Mouse (Mus musculus) liver, embryonic 16.5 days (tissue): ENCODE measurements at regions not wholly inside any gene's neighbourhood (a gene's known extent, or its start where the extent isn't known, plus 50 kb on each side); places are given as distances from the start of the nearest gene placed in this dataset.

Experiments
- ATAC-seq: fragments of 200-750 bp; cut with Nextera tagmentation; 2 replicates; pipeline ENCODE4 v1.8.0; 2017; ENCODE audit warnings: low read depth, mild to moderate bottlenecking, moderate number of reproducible peaks, moderate library complexity
- H3K27ac ChIP-seq: fragments of 300-500 bp; sonication (generic); 2 replicates; pipeline ENCODE4 v1.5.1; 2014; ENCODE audit warnings: mild to moderate bottlenecking, low read length
- H3K27me3 ChIP-seq: fragments of 300-500 bp; sonication (generic); 2 replicates; pipeline ENCODE4 v1.6.1; 2014; ENCODE audit warnings: low read depth, low read length, mixed read lengths; ENCODE audit not compliant: control insufficient read depth, insufficient read depth
- H3K36me3 ChIP-seq: fragments of 300-500 bp; sonication (generic); 2 replicates; pipeline ENCODE4 v1.6.1; 2014; ENCODE audit warnings: mild to moderate bottlenecking; ENCODE audit not compliant: control insufficient read depth, insufficient read depth
- H3K4me1 ChIP-seq: fragments of 300-500 bp; sonication (generic); 2 replicates; pipeline ENCODE4 v1.6.1; 2014; ENCODE audit warnings: low read depth, low read length, mixed read lengths; ENCODE audit not compliant: control insufficient read depth
- H3K4me2 ChIP-seq: fragments of 300-500 bp; sonication (generic); 2 replicates; pipeline ENCODE4 v1.6.1; 2014; ENCODE audit warnings: low read depth, low read length, mixed read lengths
- H3K4me3 ChIP-seq: fragments of 300-500 bp; sonication (generic); 2 replicates; pipeline ENCODE4 v1.5.1; 2014; ENCODE audit warnings: low read depth, mild to moderate bottlenecking, low read length
- H3K9ac ChIP-seq: fragments of 300-500 bp; sonication (generic); 2 replicates; pipeline ENCODE4 v1.6.1; 2014; ENCODE audit warnings: low read depth, low read length
- H3K9me3 ChIP-seq: fragments of 300-500 bp; sonication (generic); replicated peaks from 2 replicates; pipeline ENCODE4 v1.6.1; 2016; ENCODE audit warnings: low read length; ENCODE audit not compliant: control insufficient read depth
- WGBS: fragments of 180-500 bp; shearing (Covaris S2); extraction: QIAGEN DNeasy Blood & Tissue Kit; methylation state at CpG from one replicate; pipeline ENCODE4 v1.1.7; 2014; ENCODE audit not compliant: insufficient replicate concordance; 5-methylcytosine and 5-hydroxymethylcytosine counted together

- H3K9me3 ChIP-seq: no peaks in the 10 kb centered on the region
- no peak for ATAC-seq
- whole genome bisulfite sequencing: 48% methylated on average over 1 of the region's 1 CpGs
- H3K4me3 ChIP-seq: no peak overlapping the region
- no peak overlapping the region for H3K4me2 ChIP-seq
- no peaks in the 10 kb centered on the region for H3K36me3 ChIP-seq
- no peaks in the 10 kb centered on the region for H3K4me1 ChIP-seq
- H3K9ac ChIP-seq: no peak overlapping the region
- H3K27me3 ChIP-seq: no peaks in the 10 kb centered on the region
- H3K27ac ChIP-seq: no peak overlapping the region
Observed at GRCm38 (mm10) chr5:52057261-52057660, 133.1 kb downstream of the Dhx15 start.

DNA sequence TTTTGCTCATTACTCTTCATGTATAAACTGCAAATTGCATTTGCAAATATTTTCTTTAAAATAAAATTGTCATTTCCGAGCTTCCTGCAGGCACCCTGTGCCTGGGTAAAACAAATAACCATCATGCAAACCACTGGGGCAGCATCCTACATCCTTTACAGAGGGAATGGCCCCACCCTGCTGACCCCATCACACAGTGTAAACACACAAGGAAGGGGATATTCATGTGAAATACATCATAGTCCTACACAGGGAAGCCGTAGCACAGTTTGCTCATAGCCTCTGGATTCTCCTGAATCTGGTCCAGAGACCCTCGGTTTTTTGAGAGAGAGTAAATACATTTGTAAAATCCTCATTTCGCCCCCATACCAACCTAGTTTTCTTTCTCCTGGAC is 138.2 kb downstream of the Dhx15 start:
- H3K27ac ChIP-seq: no peak overlapping the region
- H3K4me1 ChIP-seq: no peaks in the 10 kb centered on the region
- no peak for ATAC-seq
- no peaks in the 10 kb centered on the region for H3K27me3 ChIP-seq
- H3K9ac ChIP-seq: no peak overlapping the region
- no peaks in the 10 kb centered on the region for H3K9me3 ChIP-seq
- no peaks in the 10 kb centered on the region for H3K36me3 ChIP-seq
- H3K4me3 ChIP-seq: no peak overlapping the region
- WGBS: 57% methylated on average over 4 of the region's 4 CpGs
- no peak overlapping the region for H3K4me2 ChIP-seq

DNA sequence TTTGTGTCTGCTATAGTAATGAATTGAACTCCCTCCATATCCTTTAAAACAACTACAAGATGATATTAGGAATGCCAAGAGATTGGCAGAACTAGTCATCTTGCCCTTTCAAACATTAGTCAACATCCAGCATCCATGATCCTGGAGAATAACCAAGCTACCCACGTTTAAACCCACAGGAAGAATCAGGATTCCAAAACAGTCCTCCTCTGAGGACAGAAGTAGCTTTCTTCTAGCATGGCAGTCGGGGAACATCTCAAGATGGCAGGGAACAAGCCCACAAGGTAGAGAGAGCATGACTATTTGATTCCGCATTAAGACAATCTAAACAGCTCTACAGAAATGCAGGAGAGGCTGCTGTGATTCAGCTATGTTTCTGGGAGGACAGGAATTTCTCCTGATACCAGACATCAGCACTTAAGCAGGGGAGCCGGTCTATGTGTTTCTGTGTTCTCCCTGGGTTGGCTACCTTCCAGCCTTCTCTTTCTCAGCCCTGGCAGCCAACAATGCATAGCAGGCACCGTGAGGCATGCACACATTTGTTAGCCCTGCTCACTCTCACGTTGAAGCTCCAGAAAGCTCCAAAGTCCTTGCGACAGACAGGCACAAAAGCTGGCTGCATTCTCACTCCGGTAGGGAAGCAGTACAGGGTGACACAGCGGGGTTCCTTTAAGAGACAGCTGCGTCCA is 138.8 kb downstream of the Dhx15 start:
- 53% methylated on average over 10 of the region's 10 CpGs for WGBS
- H3K4me1 ChIP-seq: no peaks in the 10 kb centered on the region

GRCm38 (mm10) chr5:52048790-52049189 is 141.5 kb downstream of the Dhx15 start:
- no peaks in the 10 kb centered on the region for H3K27me3 ChIP-seq
- H3K4me1 ChIP-seq: no peaks in the 10 kb centered on the region
- no peak for ATAC-seq
- no peak overlapping the region for H3K4me2 ChIP-seq
- no peak overlapping the region for H3K4me3 ChIP-seq
- WGBS: 61% methylated on average over 1 of the region's 1 CpGs
- H3K27ac ChIP-seq: no peak overlapping the region
- H3K9ac ChIP-seq: no peak overlapping the region
- H3K9me3 ChIP-seq: no peaks in the 10 kb centered on the region
- no peaks in the 10 kb centered on the region for H3K36me3 ChIP-seq

More for the DNA sequence above, 138.8 kb downstream of the Dhx15 start:
- no peak overlapping the region for H3K27ac ChIP-seq
- H3K9me3 ChIP-seq: no peaks in the 10 kb centered on the region
- H3K27me3 ChIP-seq: no peaks in the 10 kb centered on the region
- H3K36me3 ChIP-seq: no peaks in the 10 kb centered on the region
- no peak overlapping the region for H3K4me2 ChIP-seq
- no peak for ATAC-seq
- no peak overlapping the region for H3K9ac ChIP-seq
- no peak overlapping the region for H3K4me3 ChIP-seq

- Histone ChIP-seq H3K27ac (no peak overlapping the region), H3K36me3 (no peaks in the 10 kb centered on the region), H3K4me3 (no peak overlapping the region), H3K9ac (no peak overlapping the region), H3K4me2 (no peak overlapping the region), H3K4me1 (no peaks in the 10 kb centered on the region), H3K9me3 (no peaks in the 10 kb centered on the region), H3K27me3 (no peaks in the 10 kb centered on the region)
- ATAC-seq: no peak
- WGBS: 27% methylated on average over 3 of the region's 3 CpGs
Observed at GRCm38 (mm10) chr5:52046704-52047103, 143.6 kb downstream of the Dhx15 start.

DNA sequence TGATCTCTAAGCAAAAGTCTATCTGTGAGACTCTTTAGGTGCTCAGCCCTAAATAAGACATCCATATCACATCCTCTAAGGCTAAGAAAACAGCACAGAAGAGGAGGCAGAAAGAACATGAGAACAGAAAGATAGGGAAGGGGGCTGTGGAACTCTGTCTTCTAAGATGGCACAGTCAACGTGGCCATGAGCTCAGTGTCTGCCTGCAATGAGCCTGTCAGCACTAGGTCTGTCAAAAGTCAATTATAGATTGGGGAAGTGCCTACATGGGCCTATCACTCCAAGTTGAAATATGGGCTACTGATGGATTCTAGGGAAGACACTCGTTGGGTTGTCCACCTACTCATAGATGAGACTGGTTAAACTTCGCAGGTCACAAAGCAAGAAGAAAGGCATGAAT is 146.2 kb downstream of the Dhx15 start:
- WGBS: 57% methylated on average over 3 of the region's 3 CpGs
- Histone ChIP-seq H3K27me3 (no peaks in the 10 kb centered on the region), H3K9ac (no peak overlapping the region), H3K4me2 (no peak overlapping the region), H3K4me3 (no peak overlapping the region), H3K9me3 (no peaks in the 10 kb centered on the region), H3K27ac (no peak overlapping the region), H3K4me1 (no peaks in the 10 kb centered on the region; the same call in 1 of the 2 replicates), H3K36me3 (no peaks in the 10 kb centered on the region)
- no peak for ATAC-seq

DNA sequence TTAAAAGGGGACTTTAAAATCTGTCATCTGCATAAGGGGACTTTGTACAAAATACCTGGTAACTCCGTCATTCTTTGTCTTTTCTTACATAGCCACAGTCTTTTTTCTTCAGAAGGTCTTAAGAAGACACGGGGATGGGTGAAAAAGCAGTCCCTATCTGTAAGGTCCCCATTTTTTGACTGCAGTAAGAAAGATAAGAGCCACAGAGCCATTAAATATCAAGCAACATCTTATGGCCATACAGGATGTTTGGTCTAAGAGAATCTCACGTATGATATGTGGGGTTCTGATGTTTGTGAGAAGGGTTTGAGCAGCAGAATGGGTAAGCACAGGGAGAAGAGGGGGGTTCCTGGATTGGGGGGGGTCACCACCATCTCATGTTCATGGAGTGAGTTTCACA is 148.9 kb downstream of the Dhx15 start:
- H3K27me3 ChIP-seq: no peaks in the 10 kb centered on the region
- H3K4me3 ChIP-seq: no peak overlapping the region
- H3K9ac ChIP-seq: no peak overlapping the region
- H3K36me3 ChIP-seq: no peaks in the 10 kb centered on the region
- H3K9me3 ChIP-seq: no peaks in the 10 kb centered on the region
- H3K4me1 ChIP-seq: no peaks in the 10 kb centered on the region; the same call in 1 of the 2 replicates
- no peak overlapping the region for H3K27ac ChIP-seq
- WGBS: 31% methylated on average over 3 of the region's 3 CpGs
- ATAC-seq: no peak
- no peak overlapping the region for H3K4me2 ChIP-seq

GRCm38 (mm10) chr5:52040427-52041312 is 149.6 kb downstream of the Dhx15 start:
- Histone ChIP-seq H3K9me3 (no peaks in the 10 kb centered on the region), H3K27ac (no peak overlapping the region), H3K36me3 (no peaks in the 10 kb centered on the region), H3K4me2 (0 out of 2 replicates have a peak overlapping the region, but pooled peaks have one; percentile 30), H3K27me3 (no peaks in the 10 kb centered on the region), H3K9ac (no peak overlapping the region), H3K4me1 (no peaks in the 10 kb centered on the region; the same call in 1 of the 2 replicates), H3K4me3 (no peak overlapping the region)
- ATAC-seq: peak; percentile 64
- 34% methylated on average over 24 of the region's 24 CpGs for WGBS

DNA sequence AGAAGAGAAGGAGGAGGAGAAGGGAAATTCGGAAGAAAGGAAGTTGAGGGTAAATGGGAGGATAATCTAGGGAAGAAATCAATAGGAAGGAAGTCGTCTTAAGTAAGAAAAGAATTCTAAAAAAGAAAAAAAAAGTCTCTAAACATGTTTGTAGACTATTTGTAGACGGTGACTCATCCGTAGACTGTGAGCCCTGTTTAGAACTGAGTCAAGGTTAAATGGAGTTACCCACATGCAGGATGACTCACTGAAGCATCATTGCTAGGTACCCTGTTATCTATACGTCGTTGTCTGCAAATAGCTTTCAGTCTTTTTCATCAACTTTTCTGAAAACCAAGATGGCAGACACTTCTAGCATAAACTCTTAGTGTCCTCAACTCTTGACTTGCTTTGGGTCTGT is 155.0 kb downstream of the Dhx15 start:
- Histone ChIP-seq H3K4me2 (no peak overlapping the region), H3K9ac (no peak overlapping the region), H3K4me3 (no peak overlapping the region), H3K36me3 (no peaks in the 10 kb centered on the region), H3K27me3 (no peaks in the 10 kb centered on the region), H3K4me1 (no peaks in the 10 kb centered on the region; the same call in 1 of the 2 replicates), H3K27ac (no peak overlapping the region), H3K9me3 (no peaks in the 10 kb centered on the region)
- 59% methylated on average over 6 of the region's 6 CpGs for WGBS
- no peak for ATAC-seq
